Mouse (Mus musculus) brain, embryonic 18.5 days (tissue): Measurements from ENCODE around the gene Vav3.

Experiments
- DNase-seq: peaks from one replicate; pipeline ENCODE4 v3.0.0-alpha.2; 2012; ENCODE audit warnings: low read depth, low spot score

Vav3 gene

GRCm38 (mm10) chr3:109340274-109341070 is at the start of gene Vav3:
Vav3 (plus strand) TSS chr3:109340653.
- DNase-seq: no peak

GRCm38 (mm10) chr3:109298857-109299256 is 41.6 kb upstream of the Vav3 start:
- no peak for DNase-seq

GRCm38 (mm10) chr3:109299303-109300074 is 41.0 kb upstream of the Vav3 start:
- DNase-seq: no peak

GRCm38 (mm10) chr3:109302059-109302458 is 38.4 kb upstream of the Vav3 start:
- DNase-seq: no peak

GRCm38 (mm10) chr3:109307406-109307805 is 33.0 kb upstream of the Vav3 start:
- DNase-seq: no peak

GRCm38 (mm10) chr3:109308468-109308867 is 32.0 kb upstream of the Vav3 start:
- no peak for DNase-seq

- no peak for DNase-seq
These were observed 30.9 kb upstream of the Vav3 start for GRCm38 (mm10) chr3:109309317-109310265.

GRCm38 (mm10) chr3:109311172-109311824 is 29.2 kb upstream of the Vav3 start:
- DNase-seq: no peak

- no peak for DNase-seq
These were observed 28.6 kb upstream of the Vav3 start for GRCm38 (mm10) chr3:109311875-109312274.

- no peak for DNase-seq
These were observed 27.0 kb upstream of the Vav3 start for GRCm38 (mm10) chr3:109313501-109313900.

GRCm38 (mm10) chr3:109322225-109322624 is 18.2 kb upstream of the Vav3 start:
- no peak for DNase-seq

- DNase-seq: no peak
These were observed 16.8 kb upstream of the Vav3 start for GRCm38 (mm10) chr3:109323447-109324300.

GRCm38 (mm10) chr3:109327128-109327527 is 13.3 kb upstream of the Vav3 start:
- no peak for DNase-seq

GRCm38 (mm10) chr3:109332755-109333154 is 7.7 kb upstream of the Vav3 start:
- no peak for DNase-seq

GRCm38 (mm10) chr3:109335470-109335869 is 5.0 kb upstream of the Vav3 start:
- no peak for DNase-seq

GRCm38 (mm10) chr3:109339290-109339689 is 1.2 kb upstream of the Vav3 start:
- no peak for DNase-seq

GRCm38 (mm10) chr3:109339941-109340273 is 546 bp upstream of the Vav3 start:
- no peak for DNase-seq

- no peak for DNase-seq
These were observed 623 bp downstream of the Vav3 start for GRCm38 (mm10) chr3:109341071-109341480.

- DNase-seq: no peak
These were observed 1.2 kb downstream of the Vav3 start for GRCm38 (mm10) chr3:109341631-109342030.

GRCm38 (mm10) chr3:109351956-109352684 is 11.7 kb downstream of the Vav3 start:
- DNase-seq: no peak
